Mouse (Mus musculus) embryonic facial prominence, embryonic 11.5 days (tissue): ENCODE data around the gene Zdhhc14. TPM values are rescaled to one million over a fixed set of nuclear protein-coding genes. Genes with fewer than 3 reads are reported as not detected.

ENCODE experiments used
- ATAC-seq: fragments of 200-750 bp; cut with Nextera tagmentation; replicated peaks from 2 replicates; pipeline ENCODE4 v1.8.0; 2017; ENCODE audit warnings: low read depth; ENCODE audit not compliant: insufficient number of reproducible peaks, low FRiP score, low TSS enrichment
- DNase-seq: peaks from one replicate; pipeline ENCODE4 v3.0.0-alpha.2; 2015; ENCODE audit warnings: low spot score
- H3K27ac ChIP-seq: fragments of 300-500 bp; sonication (generic); replicated peaks from 2 replicates; pipeline ENCODE4 v1.5.1; 2014; ENCODE audit warnings: mild to moderate bottlenecking, low read depth, low read length, control low read depth
- H3K27me3 ChIP-seq: fragments of 300-500 bp; sonication (generic); 2 replicates; pipeline ENCODE4 v1.6.1; 2014; ENCODE audit warnings: mild to moderate bottlenecking, low read length, moderate library complexity, mixed read lengths; ENCODE audit not compliant: control insufficient read depth, insufficient read depth
- H3K36me3 ChIP-seq: fragments of 300-500 bp; sonication (generic); replicated peaks from 2 replicates; pipeline ENCODE4 v1.6.1; 2014; ENCODE audit warnings: low read depth, mild to moderate bottlenecking, low read length, moderate library complexity, mixed read lengths; ENCODE audit not compliant: control insufficient read depth, insufficient read depth
- H3K4me1 ChIP-seq: fragments of 300-500 bp; sonication (generic); 2 replicates; pipeline ENCODE4 v1.6.1; 2014; ENCODE audit warnings: low read length, mixed read lengths; ENCODE audit not compliant: control insufficient read depth, insufficient read depth
- H3K4me2 ChIP-seq: fragments of 300-500 bp; sonication (generic); 2 replicates; pipeline ENCODE4 v1.6.1; 2014; ENCODE audit warnings: low read depth, mild to moderate bottlenecking, control low read depth, low read length, moderate library complexity
- H3K4me3 ChIP-seq: fragments of 300-500 bp; sonication (generic); 2 replicates; pipeline ENCODE4 v1.5.1; 2014; ENCODE audit warnings: low read depth, low read length, control low read depth
- H3K9ac ChIP-seq: fragments of 300-500 bp; sonication (generic); replicated peaks from 2 replicates; pipeline ENCODE4 v1.6.1; 2014; ENCODE audit warnings: mild to moderate bottlenecking, control low read depth, low read length
- H3K9me3 ChIP-seq: fragments of 300-500 bp; sonication (generic); replicated peaks from 2 replicates; pipeline ENCODE4 v1.6.1; 2016; ENCODE audit warnings: mild to moderate bottlenecking, low read length, inconsistent platforms, mixed read lengths; ENCODE audit not compliant: control insufficient read depth
- WGBS: fragments of 180-500 bp; shearing (Covaris S2); extraction: QIAGEN DNeasy Blood & Tissue Kit; methylation state at CpG from one replicate; pipeline ENCODE4 v1.1.7; 2014; 5-methylcytosine and 5-hydroxymethylcytosine counted together
- polyA plus RNA-seq: library from polyadenylated mRNA; unstranded; fragments of >200 nt; fragmentation: Nextera tagmentation; extraction: Ambion mirVana; gene quantifications from 2 replicates; pipeline ENCODE4 v1.2.1, GENCODE M21; 2014

Gene Zdhhc14
- 2.0 TPM in 2 replicates for polyA plus RNA-seq

DNA sequence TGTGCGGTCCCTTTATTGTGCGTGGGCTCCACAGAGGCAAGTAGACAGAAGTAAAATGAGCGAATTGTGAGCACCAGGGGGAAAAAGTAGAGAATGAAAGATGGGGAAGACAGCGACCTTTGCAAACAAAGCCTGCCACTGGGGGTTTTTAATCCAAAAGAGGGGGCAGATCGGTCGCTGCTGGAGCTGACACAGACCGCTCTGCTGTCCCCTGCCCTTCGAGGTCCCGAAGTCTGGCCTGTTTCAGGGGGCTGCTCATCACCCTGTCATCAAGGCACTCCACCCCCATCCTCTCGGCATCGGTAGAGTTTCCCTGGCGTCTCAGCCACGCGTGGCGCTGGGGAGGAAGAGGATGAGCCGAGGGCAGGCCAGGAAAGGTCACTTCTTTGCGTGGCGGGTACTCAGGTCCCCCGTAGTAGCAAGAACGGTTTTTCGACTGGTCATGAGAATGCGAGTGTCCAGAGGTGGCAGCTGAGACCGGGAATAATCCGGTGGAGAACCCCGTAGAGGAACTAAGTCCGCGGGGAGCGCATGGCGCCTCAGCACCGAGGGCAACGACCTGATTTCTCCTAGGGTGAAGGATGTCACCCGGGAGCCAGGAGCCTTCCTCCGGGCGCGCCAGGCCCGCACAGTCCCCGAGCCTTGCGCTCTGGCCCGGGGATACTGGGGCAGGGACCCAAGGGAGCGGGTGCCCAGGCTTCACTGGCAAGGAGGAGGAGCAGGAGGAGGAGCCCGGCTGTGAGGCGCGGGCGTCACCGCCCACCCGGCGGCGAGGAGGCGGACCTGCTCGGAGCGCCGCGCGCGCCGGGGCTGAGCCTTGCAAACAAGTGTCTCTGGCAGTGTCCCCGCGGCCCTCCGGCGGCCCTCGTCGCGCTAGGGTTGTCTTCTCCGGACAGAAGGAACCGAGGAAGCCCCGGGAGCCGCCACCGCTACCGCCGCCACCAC is at the start of gene Zdhhc14:
Gene Zdhhc14, plus strand, starts transcription at position 757 of the 945 bp plus-strand sequence.
- Histone ChIP-seq H3K27me3 (peaks cover 7% of the 10 kb centered on the region), H3K9ac (peak within 1 kb of the TSS; percentile 73), H3K9me3 (no peaks in the 10 kb centered on the region), H3K4me3 (peak within 1 kb of the TSS; percentile 64), H3K4me2 (peak within 1 kb of the TSS; percentile 100), H3K36me3 (no peaks in the 10 kb centered on the region), H3K4me1 (peaks cover 4% of the 10 kb centered on the region), H3K27ac (peak within 1 kb of the TSS; percentile 70)
- peak; percentile 88 for DNase-seq
- ATAC-seq, result peak; percentile 88
- WGBS, result under 1% methylated on average over 61 of the region's 70 CpGs

GRCm38 (mm10) chr17:5443260-5443659 is 49.1 kb upstream of the Zdhhc14 start:
- no peak overlapping the region for H3K27ac ChIP-seq
- no peaks in the 10 kb centered on the region for H3K27me3 ChIP-seq
- H3K9me3 ChIP-seq, result no peaks in the 10 kb centered on the region
- no peak overlapping the region for H3K4me3 ChIP-seq
- 73% methylated on average over 3 of the region's 3 CpGs for WGBS
- no peaks in the 10 kb centered on the region for H3K36me3 ChIP-seq
- no peak overlapping the region for H3K9ac ChIP-seq
- no peak for ATAC-seq
- H3K4me1 ChIP-seq, result no peaks in the 10 kb centered on the region
- DNase-seq, result no peak
- no peak overlapping the region for H3K4me2 ChIP-seq

DNA sequence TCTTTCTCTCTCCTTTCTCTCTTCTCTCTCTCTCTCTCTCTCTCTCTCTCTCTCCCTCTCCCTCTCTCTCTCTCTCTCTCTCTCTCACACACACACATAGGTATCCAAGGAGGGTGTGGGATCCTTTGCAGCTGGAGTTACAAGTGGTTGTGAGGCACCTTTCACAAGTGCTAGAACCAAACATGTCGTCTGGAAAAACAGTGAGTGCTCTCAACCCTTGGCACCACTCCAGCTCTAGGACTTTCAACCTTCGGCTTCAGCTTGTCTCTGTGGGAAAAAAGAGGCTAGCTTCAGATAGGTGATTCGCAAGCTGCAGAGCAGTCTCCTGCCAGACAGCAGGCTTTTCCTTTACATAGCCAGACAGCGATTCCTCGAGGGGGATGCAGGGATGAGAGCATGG is 48.6 kb upstream of the Zdhhc14 start:
- no peaks in the 10 kb centered on the region for H3K4me1 ChIP-seq
- H3K9me3 ChIP-seq, result no peaks in the 10 kb centered on the region
- WGBS, result 70% methylated on average over 5 of the region's 5 CpGs
- H3K9ac ChIP-seq, result no peak overlapping the region
- H3K36me3 ChIP-seq, result no peaks in the 10 kb centered on the region
- H3K4me2 ChIP-seq, result no peak overlapping the region
- no peak for ATAC-seq
- H3K27me3 ChIP-seq, result no peaks in the 10 kb centered on the region
- no peak overlapping the region for H3K27ac ChIP-seq
- no peak for DNase-seq
- H3K4me3 ChIP-seq, result no peak overlapping the region

DNA sequence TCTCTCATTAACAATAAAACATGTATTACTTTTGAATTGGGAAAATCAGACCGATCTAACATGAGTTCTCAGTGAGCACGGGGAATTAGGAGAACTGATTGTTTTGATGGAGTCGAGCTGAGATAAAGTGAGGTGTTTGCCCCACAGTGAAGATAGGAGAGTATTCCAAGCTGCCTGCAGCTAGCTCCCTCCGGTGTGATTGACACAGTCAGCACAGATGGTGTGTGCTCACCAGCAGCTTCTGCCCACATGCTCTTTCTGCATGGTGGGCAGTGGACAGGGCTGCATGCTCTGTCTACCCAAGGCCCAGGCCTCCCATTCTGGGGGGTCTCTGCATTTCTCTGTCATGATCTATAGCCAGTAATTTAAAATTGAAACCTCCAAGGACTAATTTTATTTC is 38.7 kb upstream of the Zdhhc14 start:
- ATAC-seq (no peak), DNase-seq (no peak)
- Histone ChIP-seq H3K27ac (no peak overlapping the region), H3K36me3 (no peaks in the 10 kb centered on the region), H3K4me2 (no peak overlapping the region), H3K9me3 (no peaks in the 10 kb centered on the region), H3K4me1 (no peaks in the 10 kb centered on the region), H3K4me3 (no peak overlapping the region), H3K9ac (no peak overlapping the region), H3K27me3 (no peaks in the 10 kb centered on the region; the same call in 1 of the 2 replicates)
- WGBS, result 88% methylated on average over 4 of the region's 4 CpGs

DNA sequence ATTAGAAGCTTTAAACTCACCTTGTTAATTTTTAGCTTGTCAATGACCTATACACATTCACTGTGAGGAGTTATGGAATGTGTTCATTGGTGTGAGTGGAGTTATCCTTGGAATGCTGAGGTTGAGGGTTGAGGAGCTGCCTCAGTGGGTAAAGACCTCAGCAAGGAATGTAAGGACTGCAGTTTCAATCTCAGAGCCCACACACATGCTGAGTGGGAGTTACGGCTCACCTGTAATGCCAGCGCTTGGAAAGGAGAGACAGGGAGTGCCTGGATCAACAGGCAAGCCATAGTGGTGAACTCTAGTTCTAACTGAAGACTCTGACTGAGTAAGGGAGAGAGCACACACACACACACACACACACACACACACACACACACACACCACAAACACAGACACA is 28.4 kb upstream of the Zdhhc14 start:
- 91% methylated on average over 2 of the region's 2 CpGs for WGBS
- H3K27ac ChIP-seq, result no peak overlapping the region
- no peaks in the 10 kb centered on the region for H3K36me3 ChIP-seq
- H3K9ac ChIP-seq, result no peak overlapping the region
- no peak overlapping the region for H3K4me3 ChIP-seq
- no peaks in the 10 kb centered on the region for H3K9me3 ChIP-seq
- no peaks in the 10 kb centered on the region for H3K27me3 ChIP-seq
- H3K4me2 ChIP-seq, result no peak overlapping the region
- no peak for DNase-seq
- ATAC-seq, result no peak
- no peaks in the 10 kb centered on the region for H3K4me1 ChIP-seq

- Histone ChIP-seq H3K36me3 (no peaks in the 10 kb centered on the region), H3K27ac (no peak overlapping the region), H3K4me2 (no peak overlapping the region), H3K4me1 (no peaks in the 10 kb centered on the region), H3K9ac (no peak overlapping the region), H3K27me3 (no peaks in the 10 kb centered on the region), H3K4me3 (no peak overlapping the region), H3K9me3 (no peaks in the 10 kb centered on the region)
- DNase-seq (no peak), ATAC-seq (no peak)
- WGBS, result 89% methylated on average over 8 of the region's 8 CpGs
Measured at GRCm38 (mm10) chr17:5466736-5467135, 25.6 kb upstream of the Zdhhc14 start.

DNA sequence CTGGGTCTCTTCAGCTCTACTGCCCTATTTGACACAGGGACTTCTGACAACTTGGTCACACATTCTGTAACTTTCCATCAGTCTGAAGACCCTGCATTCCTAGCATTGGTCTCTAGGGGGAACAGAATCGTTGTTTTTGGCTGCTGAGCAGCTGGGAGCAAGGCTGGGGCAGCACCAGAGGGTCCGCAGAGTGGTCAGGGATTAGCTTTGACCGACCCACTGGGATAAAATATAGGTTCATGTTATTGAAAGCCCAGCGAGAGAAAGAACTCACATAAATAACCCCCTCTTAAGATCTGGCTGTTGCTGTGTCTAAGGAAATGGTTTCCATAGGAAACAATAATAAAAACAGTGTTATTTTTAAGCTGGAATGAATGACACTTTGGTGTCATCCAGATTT is 25.2 kb upstream of the Zdhhc14 start:
- ATAC-seq (no peak), DNase-seq (no peak)
- Histone ChIP-seq H3K9me3 (no peaks in the 10 kb centered on the region), H3K4me1 (no peaks in the 10 kb centered on the region), H3K27me3 (no peaks in the 10 kb centered on the region), H3K9ac (no peak overlapping the region), H3K4me2 (no peak overlapping the region), H3K27ac (no peak overlapping the region), H3K36me3 (no peaks in the 10 kb centered on the region), H3K4me3 (no peak overlapping the region)
- WGBS, result 53% methylated on average over 4 of the region's 4 CpGs

DNA sequence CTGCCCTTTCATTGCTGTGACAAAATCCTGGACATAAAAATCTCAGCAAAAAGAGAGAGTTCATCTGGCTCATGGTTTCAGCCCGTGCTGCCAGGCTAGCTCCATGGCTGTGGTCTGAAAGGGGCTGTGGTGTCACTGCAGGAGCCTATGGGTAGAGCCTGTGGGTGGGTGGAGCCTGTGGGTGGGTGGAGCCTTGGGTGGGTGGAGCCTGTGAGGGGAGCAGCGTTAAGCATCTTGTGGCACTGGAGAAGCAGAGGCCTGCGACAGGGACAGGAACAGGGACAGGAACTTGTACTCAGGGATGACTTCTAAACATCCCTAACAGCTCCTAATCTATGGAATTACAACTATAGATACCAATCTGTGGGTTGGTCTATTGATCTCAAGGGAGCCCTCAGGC is 20.1 kb upstream of the Zdhhc14 start:
- Histone ChIP-seq H3K27ac (no peak overlapping the region), H3K36me3 (no peaks in the 10 kb centered on the region), H3K4me1 (no peaks in the 10 kb centered on the region), H3K9ac (no peak overlapping the region), H3K4me2 (no peak overlapping the region), H3K27me3 (no peaks in the 10 kb centered on the region), H3K9me3 (no peaks in the 10 kb centered on the region), H3K4me3 (no peak overlapping the region)
- 37% methylated on average over 3 of the region's 3 CpGs for WGBS
- no peak for DNase-seq
- ATAC-seq, result no peak
